Mouse (Mus musculus): Measurements from ENCODE around the gene Tapbp.

The Tapbp gene

GRCm38 (mm10) chr17:33924577-33925283 lies 9.0 kb downstream of the Tapbp start:
- no peak for DNase-seq

GRCm38 (mm10) chr17:33925406-33926116 lies 9.9 kb downstream of the Tapbp start:
- DNase-seq: no peak

GRCm38 (mm10) chr17:33926207-33926932 lies 10.7 kb downstream of the Tapbp start:
- no peak for DNase-seq

- no peak for DNase-seq
Measured at GRCm38 (mm10) chr17:33928251-33928947, 12.7 kb downstream of the Tapbp start.

- DNase-seq: peak; percentile 94
Measured at GRCm38 (mm10) chr17:33929371-33930279, 13.9 kb downstream of the Tapbp start, which contains the start of gene Rgl2. Rgl2 (plus strand) TSS chr17:33929543.

GRCm38 (mm10) chr17:33930280-33931158 lies 14.8 kb downstream of the Tapbp start:
- peak; percentile 74 for DNase-seq

- no peak for DNase-seq
Measured at GRCm38 (mm10) chr17:33931159-33931866, 15.6 kb downstream of the Tapbp start.

- DNase-seq: no peak
Measured at GRCm38 (mm10) chr17:33931947-33932346, 16.2 kb downstream of the Tapbp start.

- no peak for DNase-seq
Measured at GRCm38 (mm10) chr17:33932448-33932847, 16.7 kb downstream of the Tapbp start.

- DNase-seq: no peak
Measured at GRCm38 (mm10) chr17:33932970-33933369, 17.3 kb downstream of the Tapbp start.

- DNase-seq: no peak
Measured at GRCm38 (mm10) chr17:33935422-33936055, 19.8 kb downstream of the Tapbp start.

GRCm38 (mm10) chr17:33936993-33937392 lies 21.3 kb downstream of the Tapbp start:
- DNase-seq: no peak

GRCm38 (mm10) chr17:33938783-33939182 lies 23.1 kb downstream of the Tapbp start:
- no peak for DNase-seq

- peak; percentile 90 for DNase-seq
Measured at GRCm38 (mm10) chr17:33940206-33940805, 24.6 kb downstream of the Tapbp start, which contains the start of the genes Pfdn6 and Wdr46. Pfdn6 (minus strand) TSS chr17:33940343. Wdr46 (plus strand) TSS chr17:33940660.

- no peak for DNase-seq
Measured at GRCm38 (mm10) chr17:33940981-33941380, 25.3 kb downstream of the Tapbp start.

- DNase-seq: no peak
Measured at GRCm38 (mm10) chr17:33941381-33941780, 25.7 kb downstream of the Tapbp start.

GRCm38 (mm10) chr17:33943454-33943853 lies 27.8 kb downstream of the Tapbp start:
- DNase-seq: no peak

GRCm38 (mm10) chr17:33947430-33948089 lies 31.9 kb downstream of the Tapbp start:
- DNase-seq: no peak
